Mouse (Mus musculus) bone marrow macrophage, adult 2 months (primary cell): ENCODE data around the gene Gm9821.

Experiments used
- CTCF ChIP-seq: IDR thresholded peaks from 2 replicates; pipeline ENCODE4 v1.5.1; 2012; ENCODE audit warnings: low read depth, mild to moderate bottlenecking, low read length, moderate library complexity
- POLR2A ChIP-seq: IDR thresholded peaks from 2 replicates; pipeline ENCODE4 v1.6.1; 2012; ENCODE audit warnings: mild to moderate bottlenecking, low read depth, low read length, borderline replicate concordance

- TF ChIP-seq CTCF = no peak
- TF ChIP-seq POLR2A = no peak
Observed at GRCm38 (mm10) chr2:91934826-91935525, 10.5 kb upstream of the Gm9821 start.
